Mouse (Mus musculus) thymus, postnatal 25 days (tissue): ENCODE data around the gene Il1f6.
"Not testable (repeated sequence)": the region's sequence is repeated elsewhere in the genome, so short reads cannot be mapped to it uniquely, and the experiment has no call there.

Experiments used
- DNase-seq: peaks from one replicate; pipeline ENCODE4 v3.0.0; 2022

The Il1f6 gene

GRCm38 (mm10) chr2:24215118-24215517 is at the start of gene Il1f6:
Gene Il1f6 (plus strand): TSS chr2:24215418.
- DNase-seq: no peak

- peak; percentile 1 for DNase-seq
These were observed 33.4 kb upstream of the Il1f6 start for GRCm38 (mm10) chr2:24181683-24182331.

GRCm38 (mm10) chr2:24182423-24183147 is 32.6 kb upstream of the Il1f6 start:
- DNase-seq: not testable (repeated sequence)

- DNase-seq: not testable (repeated sequence)
These were observed 31.1 kb upstream of the Il1f6 start for GRCm38 (mm10) chr2:24184092-24184491.

GRCm38 (mm10) chr2:24186176-24186575 is 29.0 kb upstream of the Il1f6 start, which contains the start of gene Il1f9:
Gene Il1f9 (plus strand): TSS chr2:24186476.
- DNase-seq: no peak

GRCm38 (mm10) chr2:24187585-24187984 is 27.6 kb upstream of the Il1f6 start:
- no peak for DNase-seq

- no peak for DNase-seq
These were observed 27.0 kb upstream of the Il1f6 start for GRCm38 (mm10) chr2:24188189-24188588.

- no peak for DNase-seq
These were observed 12.0 kb downstream of the Il1f6 start for GRCm38 (mm10) chr2:24227191-24227590.

GRCm38 (mm10) chr2:24267503-24267902 is 52.3 kb downstream of the Il1f6 start:
- DNase-seq: no peak

- DNase-seq: no peak
These were observed 58.4 kb downstream of the Il1f6 start for GRCm38 (mm10) chr2:24273619-24274018.

- no peak for DNase-seq
These were observed 59.9 kb downstream of the Il1f6 start for GRCm38 (mm10) chr2:24275146-24275545.
